Mouse (Mus musculus) 416B (cell line): ENCODE measurements around the gene Arhgap19.

ENCODE experiments used
- DNase-seq: peaks from one replicate; pipeline ENCODE4 v3.0.0; 2011; ENCODE audit warnings: low read depth

Arhgap19 gene

DNA sequence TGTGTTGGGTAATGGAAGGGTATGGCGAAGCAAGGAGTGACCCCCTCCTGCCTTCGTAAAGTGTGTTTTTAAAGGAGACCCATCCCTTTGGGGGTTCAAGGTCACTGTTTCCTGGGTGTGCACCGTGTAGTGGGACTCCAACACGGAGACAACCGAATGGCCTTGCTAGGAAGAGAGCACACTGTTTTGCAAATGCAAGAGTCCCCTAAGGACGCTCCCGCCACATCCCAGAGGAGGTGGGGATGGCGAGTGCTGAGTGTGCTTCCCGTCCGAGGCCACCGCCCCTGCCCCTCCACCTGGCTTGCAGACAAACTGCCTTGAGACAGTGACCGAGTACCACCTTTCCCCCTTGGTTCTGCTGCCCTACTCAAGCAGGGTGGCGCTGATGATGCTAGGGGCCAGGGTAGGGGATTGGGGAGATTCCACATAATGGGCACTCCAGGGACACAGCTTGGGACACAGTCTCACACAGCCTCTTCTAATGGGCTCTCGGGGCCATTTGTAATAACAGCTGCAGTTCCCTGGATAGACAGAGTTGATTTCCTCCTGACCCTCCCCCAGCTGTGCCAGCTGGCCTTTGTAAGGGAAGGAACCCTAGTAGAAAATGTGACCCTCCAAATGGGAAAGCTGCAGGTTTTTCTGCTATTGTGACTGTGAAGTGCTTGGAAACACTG lies 30.0 kb upstream of the Arhgap19 start:
- DNase-seq = no peak

DNA sequence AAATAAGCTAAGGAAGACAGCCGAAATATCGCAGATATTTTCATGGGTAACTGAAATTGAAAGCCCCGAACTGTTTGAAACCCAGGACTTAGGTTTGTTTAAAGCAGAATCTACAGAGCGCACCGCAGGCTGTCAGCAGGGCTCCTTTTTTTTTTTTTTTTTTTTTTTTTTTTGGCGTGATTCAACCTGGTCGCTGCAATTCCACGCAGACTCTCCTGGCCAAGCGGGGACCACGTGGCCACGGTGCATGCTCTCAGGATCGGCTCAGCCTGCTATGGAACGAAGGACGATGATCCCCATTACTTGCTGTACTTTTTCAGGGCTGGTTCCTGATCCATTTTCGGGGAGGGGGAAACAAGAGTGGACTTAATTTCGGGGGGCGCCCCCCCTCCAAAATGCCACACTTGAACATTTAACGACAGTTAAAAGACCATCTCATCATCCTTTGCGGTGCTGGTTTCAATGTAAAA lies 29.3 kb upstream of the Arhgap19 start:
- no peak for DNase-seq

DNA sequence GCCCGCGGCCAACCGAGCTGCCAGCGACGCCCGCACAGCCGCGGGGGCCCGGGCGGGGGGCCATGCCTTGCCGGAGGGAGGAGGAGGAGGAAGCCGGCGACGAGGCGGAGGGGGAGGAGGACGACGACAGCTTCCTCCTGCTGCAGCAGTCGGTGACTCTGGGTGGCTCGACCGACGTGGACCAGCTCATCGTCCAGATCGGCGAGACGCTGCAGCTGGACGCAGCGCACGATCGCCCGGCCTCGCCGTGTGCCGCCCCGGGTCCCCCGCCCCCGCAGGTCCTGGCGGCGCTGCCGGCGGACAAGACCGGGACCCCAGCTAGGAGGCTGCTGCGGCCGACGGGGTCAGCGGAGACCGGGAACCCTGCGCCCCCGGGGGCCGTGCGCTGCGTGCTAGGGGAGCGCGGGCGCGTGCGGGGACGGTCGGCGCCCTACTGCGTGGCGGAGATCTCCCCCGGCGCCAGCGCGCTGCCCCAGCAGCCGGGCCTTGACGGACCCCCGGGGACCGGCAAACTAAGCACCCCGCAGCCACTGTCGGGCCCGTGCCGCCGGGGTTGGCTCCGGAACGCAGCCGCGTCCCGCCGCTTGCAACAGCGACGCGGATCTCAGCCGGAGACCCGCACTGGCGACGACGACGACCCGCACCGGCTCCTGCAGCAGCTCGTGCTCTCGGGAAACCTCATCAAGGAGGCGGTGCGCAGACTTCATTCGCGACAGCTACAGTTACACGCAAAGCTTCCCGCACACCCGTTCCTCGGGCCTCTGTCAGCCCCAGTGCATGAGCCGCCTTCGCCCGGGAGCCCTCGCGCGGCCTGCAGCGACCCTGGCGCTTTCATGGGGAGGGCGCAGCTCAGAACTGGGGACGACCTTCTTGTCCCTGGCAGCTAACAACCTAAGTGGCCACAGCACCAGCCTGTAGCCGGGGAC lies 28.5 kb upstream of the Arhgap19 start:
- DNase-seq = peak; percentile 61

DNA sequence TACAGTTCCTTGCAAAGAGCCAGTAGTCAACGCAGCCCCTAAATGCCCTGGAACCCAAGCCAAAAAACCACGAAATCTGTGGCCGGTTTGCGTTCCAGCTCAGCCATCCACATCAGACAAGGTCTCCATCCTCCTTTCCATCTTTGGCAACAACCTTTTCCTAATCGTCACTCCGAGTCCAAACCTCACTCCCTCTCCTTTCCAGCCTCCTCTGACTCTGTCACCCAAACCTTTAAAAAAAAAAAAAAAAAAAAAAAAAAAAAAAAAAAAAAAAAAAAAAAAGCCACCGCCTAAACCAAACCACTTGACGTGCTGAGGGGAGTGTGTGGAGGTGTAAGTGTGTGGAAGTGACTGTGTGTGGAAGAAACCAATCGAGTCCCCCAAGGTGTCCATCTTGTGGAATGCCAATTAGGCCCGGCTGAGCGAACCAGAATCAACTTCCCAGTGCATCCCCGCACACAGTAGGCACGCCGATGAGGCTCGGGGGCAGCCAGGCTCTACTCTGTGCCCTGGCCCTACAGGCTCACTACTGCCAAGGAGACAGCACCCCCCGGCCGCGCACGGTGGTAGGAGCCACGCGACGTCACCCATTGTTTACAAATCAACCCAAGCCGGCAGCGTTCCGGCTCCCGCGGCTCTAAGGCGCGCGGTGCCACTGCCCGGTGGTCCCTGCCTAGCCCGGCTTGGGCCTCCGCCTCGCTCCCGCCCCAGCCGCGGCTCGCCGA lies 27.7 kb upstream of the Arhgap19 start, which contains the start of gene Frat1:
Gene Frat1, plus strand, starts transcription at position 590 of the 725 bp plus-strand sequence.
- DNase-seq = peak; percentile 96

DNA sequence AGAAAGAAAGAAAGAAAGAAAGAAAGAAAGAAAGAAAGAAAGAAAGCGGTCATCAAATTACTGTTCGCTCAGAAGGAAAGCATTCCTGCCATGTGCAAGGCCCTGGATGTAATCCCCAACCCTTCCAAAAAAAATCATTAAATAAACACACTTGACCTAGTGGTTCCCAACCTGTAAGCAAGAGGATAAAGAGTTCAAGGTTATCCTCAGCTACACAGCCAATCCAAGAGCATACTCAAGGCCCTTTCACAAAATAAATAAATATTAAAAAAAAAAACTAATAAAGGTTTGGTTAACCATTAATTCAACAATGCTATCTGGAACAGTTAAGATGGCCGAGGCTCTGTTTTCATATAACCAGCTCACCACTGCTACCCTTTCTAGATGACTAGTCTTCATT lies 27.1 kb upstream of the Arhgap19 start:
- DNase-seq = no peak

DNA sequence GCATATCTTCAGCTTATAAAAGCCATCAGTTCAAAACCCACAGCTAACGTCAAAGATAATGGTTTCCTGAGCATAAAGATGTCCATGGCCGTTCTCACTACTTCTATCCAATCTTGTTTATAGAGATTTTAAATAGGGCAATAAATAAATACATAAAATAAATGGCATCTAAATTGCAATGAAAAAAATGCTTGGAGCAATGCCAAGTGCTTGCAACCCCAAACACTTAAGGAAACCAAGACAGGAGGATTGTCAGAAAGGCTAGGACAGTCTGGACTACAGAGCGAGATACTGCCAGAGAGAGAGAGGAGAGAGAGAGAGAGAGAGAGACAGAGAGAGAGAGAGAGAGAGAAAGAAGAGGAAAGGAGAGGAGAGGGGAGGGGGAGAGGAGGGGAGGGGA lies 24.7 kb upstream of the Arhgap19 start:
- no peak for DNase-seq

DNA sequence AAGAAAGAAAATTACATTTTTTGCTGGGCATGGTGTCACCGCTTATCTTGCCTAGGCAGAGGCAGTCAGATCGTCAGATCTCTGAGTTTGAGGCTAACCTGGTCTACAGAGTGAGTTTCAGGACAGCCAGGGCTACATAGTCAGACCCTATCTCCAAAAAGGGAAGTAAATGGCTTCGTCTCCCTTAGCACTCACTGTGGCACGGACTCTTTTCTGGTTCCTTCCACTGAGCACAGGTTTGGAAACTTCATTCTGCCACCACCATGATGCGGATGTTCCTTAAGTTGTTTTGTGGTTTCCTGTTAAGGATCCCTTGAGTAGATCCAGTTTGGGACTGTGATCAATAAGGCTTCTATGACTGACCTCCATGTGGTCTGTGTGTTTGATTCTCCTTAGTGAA lies 23.1 kb upstream of the Arhgap19 start:
- peak; percentile 38 for DNase-seq

DNA sequence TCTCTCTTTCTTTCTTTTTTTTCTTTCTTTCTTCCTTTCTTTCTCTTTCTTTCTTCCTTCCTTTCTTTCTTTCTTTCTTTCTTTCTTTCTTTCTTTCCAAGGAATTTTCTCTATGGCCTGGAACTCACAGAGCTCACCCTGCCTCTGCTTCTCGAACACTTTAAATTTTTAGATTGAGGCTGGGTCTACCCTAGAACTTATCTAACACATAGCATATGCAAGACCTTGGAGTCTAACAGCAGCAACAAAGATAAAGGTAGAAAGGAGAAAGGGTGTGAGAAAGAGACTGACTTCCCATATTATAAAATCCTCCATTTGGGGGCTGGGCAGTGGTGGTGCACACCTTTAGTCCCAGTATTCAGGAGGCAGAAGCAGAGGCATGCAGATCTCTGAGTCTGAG lies 20.7 kb upstream of the Arhgap19 start:
- DNase-seq = no peak

DNA sequence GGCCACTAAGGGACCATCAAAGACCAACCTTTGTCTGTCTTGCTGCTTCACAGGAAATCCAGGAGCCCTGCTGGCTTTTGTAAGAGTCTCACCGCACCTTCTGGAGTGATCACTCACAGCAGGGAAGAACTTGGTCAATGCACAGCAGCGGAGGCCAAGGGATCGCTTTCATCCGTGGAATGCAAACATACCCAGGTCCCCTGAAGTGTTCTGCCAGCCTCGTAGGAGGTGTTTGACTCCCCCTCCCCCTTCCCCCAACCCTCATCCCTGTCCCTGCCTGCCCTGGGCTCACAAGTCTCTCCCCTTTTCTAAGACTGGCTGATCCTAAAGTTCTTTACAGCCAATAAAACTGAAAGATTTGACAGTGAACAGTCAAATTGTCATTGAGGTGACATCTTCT lies 19.6 kb upstream of the Arhgap19 start:
- no peak for DNase-seq

DNA sequence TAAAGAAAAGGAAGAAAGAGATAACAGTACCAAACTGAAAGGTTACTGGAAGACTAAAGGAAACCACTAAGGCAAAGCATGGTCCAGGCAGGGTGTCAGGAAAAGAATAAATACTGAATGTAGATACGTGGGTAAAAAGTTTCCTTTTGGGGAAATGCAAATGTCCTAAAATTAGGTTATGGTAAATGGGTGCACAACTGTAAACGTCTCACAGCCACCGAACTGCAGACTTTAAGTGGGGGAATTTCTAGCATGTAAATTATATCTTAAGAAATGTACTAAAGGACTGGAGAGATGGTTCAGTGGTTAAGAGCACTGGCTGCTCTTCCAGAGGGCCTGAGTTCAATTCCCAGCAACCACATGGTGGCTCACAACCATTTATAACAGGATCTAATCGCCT lies 16.9 kb upstream of the Arhgap19 start:
- no peak for DNase-seq

DNA sequence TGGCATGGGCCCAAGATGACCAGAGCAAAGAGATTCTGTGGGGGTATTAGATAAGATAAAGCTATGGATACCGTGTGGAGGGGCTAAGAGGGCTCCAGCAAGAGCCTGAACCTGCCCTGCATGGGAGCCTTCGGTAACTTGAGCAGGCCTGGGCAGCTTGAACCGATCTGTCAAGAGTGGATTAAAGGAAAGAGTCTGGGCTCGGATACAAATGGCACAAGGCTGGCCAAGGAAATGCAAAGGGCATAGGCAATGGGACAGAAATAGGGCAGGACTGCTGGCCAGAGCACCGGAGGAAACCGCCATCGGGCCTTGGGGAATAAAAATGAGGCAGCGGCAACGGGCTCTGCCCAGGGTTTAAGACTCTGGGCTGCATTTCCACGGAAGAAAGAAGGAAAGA lies 15.5 kb upstream of the Arhgap19 start:
- DNase-seq = no peak

DNA sequence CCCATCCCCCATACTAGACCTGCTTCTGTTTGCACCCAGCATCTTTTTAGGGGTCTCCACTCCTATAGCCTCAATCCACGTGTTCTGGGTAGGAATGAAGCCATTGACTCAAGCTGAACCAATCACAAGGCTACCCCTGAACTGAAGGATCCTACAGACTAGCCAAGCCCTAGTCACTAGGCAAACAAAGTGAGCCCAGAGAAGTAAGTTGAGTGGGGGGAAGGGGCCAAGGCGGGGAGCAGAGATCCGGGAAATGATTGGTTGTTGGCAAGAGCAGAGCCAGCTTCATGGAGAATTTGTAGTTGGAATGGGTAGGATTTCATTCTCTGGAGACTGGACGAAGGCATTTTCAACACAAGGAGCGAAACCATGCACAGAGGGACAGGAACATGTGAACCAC lies 15.1 kb upstream of the Arhgap19 start:
- no peak for DNase-seq

DNA sequence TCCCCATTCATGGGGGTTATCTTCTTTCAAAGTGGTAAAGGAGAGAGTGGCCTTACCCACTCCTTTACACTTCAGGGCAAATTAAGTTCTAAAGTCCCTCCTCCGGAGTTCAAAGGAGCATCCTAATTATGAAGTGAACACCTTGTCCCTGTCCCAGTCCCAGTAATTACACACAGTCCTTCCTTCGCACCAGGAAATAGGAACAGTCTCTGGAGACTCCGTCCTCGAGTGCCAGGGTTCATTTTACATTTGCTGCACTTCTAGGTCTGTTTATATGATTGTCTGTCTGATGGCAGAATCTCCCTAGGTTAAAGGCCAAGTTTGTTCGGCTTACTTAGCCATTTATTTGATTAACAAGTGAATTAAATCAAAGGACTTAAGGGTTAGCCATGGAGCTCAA lies 14.6 kb upstream of the Arhgap19 start:
- DNase-seq = no peak

DNA sequence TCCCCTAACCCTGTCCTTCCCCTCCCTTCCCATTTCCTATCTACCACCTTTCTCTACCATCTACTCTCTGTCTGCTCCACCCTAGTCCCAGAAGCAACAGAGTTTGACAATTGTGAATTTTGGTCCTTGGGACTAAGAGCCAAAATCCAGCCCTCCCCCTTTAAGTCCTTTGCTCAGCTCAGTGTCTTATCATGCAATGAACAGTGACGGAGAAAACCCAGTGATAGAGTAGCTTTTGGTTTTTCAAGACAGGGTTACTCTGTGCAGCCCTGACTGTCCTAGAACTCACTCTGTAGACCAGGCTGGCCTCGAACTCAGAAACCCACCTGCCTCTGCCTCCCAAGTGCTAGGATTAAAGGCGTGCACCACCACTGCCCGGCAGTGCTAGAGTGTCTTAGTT lies 11.5 kb upstream of the Arhgap19 start:
- DNase-seq = no peak

DNA sequence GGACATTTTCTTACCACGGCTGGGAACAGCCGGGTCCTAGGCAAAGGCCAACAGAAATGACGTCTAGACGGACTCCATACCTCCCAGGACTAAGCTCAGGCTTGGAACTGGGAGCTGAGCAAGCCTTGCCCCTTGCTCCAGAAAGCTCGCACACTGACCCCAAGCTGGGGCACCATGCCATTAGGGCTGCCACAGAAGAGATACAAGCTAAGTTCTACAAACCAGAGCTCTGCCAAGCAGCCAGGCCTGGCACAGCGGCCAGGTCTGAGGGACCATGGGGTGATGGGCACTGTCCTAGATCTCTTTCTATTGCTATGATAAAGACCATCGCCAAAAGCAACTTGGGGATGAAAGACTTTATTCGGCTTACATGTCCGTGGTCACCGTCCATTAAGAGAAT lies 10.7 kb upstream of the Arhgap19 start:
- DNase-seq = no peak

DNA sequence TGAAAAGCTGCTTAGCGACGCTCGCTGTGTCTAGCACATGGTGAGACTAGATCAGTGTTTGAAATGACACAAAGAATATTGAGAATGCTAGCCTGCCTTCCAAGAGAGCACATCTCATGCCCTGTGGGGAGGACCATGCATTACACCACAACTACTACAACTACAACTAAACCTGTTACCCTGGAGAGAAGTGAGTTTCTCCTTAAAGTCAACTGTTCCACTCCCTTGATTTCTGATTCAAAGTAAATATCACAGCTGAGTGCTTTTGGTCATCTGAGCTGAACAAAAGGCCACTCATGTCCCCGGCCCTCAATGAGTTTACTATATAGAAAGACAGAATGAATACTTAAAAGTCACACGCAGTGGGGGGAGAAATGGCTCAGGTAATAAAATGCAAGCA lies 8.2 kb upstream of the Arhgap19 start:
- DNase-seq = no peak

DNA sequence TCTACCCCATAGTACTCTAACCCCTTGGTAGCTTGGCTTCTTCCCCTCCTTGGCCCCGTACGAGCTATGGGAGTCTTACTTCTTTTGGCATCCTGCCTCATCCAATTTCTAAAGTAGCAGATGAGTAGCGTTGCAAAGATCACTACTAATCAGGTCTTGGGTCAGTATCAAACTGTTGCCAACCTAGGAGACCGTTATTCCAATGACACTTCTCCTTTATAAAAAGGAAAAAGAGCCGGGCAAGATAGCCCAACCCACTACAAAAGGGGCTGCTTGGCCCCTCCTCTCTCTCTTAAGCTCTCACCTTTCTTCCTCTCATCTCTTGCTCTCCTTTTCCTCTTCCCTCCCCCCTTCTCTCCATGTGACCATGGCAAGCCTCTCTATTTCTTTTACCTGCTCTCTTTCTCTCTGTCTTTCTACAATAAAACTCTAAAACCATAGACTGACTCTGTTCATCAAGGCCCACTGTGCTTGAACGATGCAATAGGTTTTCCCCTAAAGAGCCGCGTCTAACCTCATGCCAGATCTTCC lies 6.3 kb upstream of the Arhgap19 start:
- DNase-seq = no peak

DNA sequence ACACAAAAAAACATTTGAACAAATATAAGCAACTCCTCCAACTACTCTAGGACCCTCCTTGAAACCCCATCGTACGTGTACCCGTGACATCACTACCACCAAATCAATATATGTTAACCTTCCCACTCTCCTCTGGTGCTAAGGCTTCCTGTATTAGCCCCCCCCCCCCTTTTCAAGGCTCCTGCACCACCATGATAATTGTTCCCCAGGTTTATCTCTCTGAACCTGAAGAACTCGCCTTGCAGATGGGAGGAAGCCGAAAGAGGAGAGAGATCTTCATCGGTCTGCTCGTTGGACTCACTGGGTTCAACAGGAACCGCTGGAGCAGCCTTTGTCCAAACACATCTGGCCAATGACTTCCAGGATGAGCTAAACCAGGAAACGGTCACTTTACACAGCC lies 5.7 kb upstream of the Arhgap19 start:
- no peak for DNase-seq

DNA sequence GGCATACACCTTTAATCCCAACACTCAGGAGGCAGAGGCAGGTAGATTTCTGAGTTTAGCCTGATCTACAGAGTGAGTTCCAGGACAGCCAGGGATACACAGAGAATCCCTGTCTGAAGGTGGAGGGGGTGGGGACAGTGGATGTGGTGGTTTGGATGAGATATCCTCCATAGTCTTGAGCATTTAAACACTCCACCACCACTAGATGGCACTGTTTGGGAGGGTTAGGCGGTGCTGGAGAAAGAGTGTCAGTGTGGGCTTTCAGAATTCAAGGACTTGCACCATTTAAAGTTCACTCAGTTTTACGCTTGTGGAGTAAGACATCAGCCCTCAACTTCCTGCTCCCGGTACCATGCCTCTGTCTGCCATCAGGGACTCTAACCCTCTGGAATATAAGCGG lies 4.0 kb upstream of the Arhgap19 start:
- peak; percentile 33 for DNase-seq

DNA sequence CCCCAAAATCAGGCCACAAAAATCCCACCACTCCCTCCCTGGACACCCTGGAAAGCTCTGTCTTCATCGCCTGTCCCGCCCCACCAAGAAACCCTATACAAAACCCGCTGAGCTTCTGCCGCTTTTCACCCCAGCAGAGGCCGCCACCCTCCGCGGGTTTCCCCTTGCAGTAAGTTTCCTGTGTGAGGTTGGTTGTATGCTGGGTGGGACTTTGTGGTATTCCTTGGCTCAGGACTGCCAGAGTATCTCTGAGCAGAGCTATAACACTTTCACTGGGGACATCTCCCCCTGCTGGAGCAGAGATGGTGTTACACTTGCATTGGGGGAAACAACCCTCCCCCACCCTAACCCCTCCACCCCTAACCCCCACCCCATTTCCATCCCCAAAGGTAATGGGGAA lies 1.5 kb upstream of the Arhgap19 start:
- DNase-seq = peak; percentile 85

DNA sequence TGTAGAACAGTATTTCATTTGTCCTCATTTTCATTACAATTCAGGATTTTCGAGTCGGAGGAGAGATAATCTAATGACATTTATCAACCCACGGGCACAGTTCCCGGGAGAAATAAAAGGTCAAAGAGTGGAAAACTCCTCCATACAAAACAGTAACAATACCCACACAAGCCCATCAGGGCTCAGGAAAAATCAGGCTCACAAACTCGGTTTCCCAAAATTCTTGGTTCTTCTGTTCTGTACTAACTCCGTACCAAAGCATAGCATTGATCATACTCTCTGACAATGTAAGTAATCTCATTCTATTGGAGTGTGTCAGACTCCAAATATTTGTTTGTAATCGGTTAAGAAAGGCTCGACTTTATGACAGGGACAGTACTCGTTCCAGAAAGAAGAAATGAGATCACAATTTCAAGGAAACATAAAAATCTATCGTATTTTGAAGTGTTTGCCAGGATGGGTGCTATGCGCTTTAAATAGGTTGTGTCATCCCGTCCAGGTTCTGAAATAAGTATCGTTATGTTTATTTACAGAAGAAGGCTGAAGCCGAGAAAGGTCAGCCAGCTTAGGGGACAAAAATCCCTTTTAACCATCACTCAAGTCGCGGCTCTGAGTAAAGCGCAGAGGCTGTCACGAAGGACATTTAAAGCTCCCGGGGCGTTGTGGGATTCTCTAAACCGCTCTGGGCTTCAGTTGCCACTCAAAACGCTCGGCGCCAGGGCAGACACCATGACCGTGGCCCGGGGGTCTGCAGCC lies 683 bp downstream of the Arhgap19 start:
- no peak for DNase-seq

DNA sequence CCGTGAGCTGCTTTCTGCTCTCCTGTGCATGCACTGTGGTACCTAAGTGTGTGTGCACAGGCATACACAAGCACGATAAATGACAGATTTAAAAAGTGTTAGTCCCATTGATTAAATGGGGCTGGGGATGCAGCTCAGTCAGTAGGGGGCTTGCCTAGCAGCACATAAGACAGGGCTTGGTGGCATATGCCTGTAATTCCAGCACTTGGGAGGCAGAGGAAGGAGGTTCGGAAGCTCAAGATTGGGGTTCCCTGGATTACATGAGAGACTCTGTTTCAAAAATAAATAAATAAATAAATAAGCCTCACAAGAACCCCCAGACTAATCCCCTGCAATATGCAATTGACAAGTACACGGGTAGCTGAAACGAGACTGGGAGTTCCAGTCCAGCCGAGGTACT lies 1.4 kb downstream of the Arhgap19 start:
- DNase-seq = no peak
